Mouse (Mus musculus): ENCODE data around the gene Mat1a. TPM values are rescaled to one million over a fixed set of nuclear protein-coding genes. Genes with fewer than 3 reads are reported as not detected.
A peak's percentile ranks its signal among the peaks of the same experiment; 100 is the strongest.

The Mat1a gene
- polyA plus RNA-seq, 1 experiment from 2014 or later, result 2.6 TPM

- DNase-seq, result no peak
- whole genome bisulfite sequencing, result 33% methylated on average over 2 of the region's 2 CpGs
- Histone ChIP-seq H3K9me3 (ENCODE audit: low read depth, low read length) (no peaks in the 10 kb centered on the region), H3K27me3 (ENCODE audit: insufficient read depth, low read length) (no peaks in the 10 kb centered on the region), H3K9ac (no peak overlapping the region), H3K27ac (ENCODE audit: low read depth) (no peak overlapping the region), H3K4me3 (ENCODE audit: low read depth, low read length) (no peak overlapping the region), H3K4me2 (no peak overlapping the region), H3K36me3 (ENCODE audit: insufficient read depth) (no peaks in the 10 kb centered on the region), H3K4me1 (ENCODE audit: insufficient read depth) (no peaks in the 10 kb centered on the region)
- no peak for ATAC-seq (ENCODE audit: insufficient read depth)
- TF ChIP-seq CTCF (IDR thresholded peaks at IDR 0.05; ENCODE audit: low read depth), result no peak
These were observed 2.6 kb upstream of the Mat1a start for GRCm38 (mm10) chr14:41102269-41102668.

GRCm38 (mm10) chr14:41111031-41111668 is 6.3 kb downstream of the Mat1a start:
- Histone ChIP-seq H3K9ac (no peak overlapping the region), H3K36me3 (ENCODE audit: insufficient read depth) (no peaks in the 10 kb centered on the region), H3K9me3 (ENCODE audit: low read depth, low read length) (no peaks in the 10 kb centered on the region), H3K4me3 (ENCODE audit: low read depth, low read length) (no peak overlapping the region), H3K27ac (ENCODE audit: low read depth) (no peak overlapping the region), H3K4me2 (no peak overlapping the region), H3K4me1 (ENCODE audit: insufficient read depth) (no peaks in the 10 kb centered on the region), H3K27me3 (ENCODE audit: insufficient read depth, low read length) (no peaks in the 10 kb centered on the region)
- no peak for TF ChIP-seq CTCF (IDR thresholded peaks at IDR 0.05; ENCODE audit: low read depth)
- 76% methylated on average over 7 of the region's 7 CpGs for WGBS
- ATAC-seq (ENCODE audit: insufficient read depth), result no peak
- DNase-seq, result no peak

GRCm38 (mm10) chr14:41112944-41113343 is 8.1 kb downstream of the Mat1a start:
- Histone ChIP-seq H3K9ac (no peak overlapping the region), H3K27me3 (ENCODE audit: insufficient read depth, low read length) (no peaks in the 10 kb centered on the region), H3K36me3 (ENCODE audit: insufficient read depth) (no peaks in the 10 kb centered on the region), H3K4me1 (ENCODE audit: insufficient read depth) (no peaks in the 10 kb centered on the region), H3K9me3 (ENCODE audit: low read depth, low read length) (no peaks in the 10 kb centered on the region), H3K4me2 (no peak overlapping the region), H3K27ac (ENCODE audit: low read depth) (no peak overlapping the region), H3K4me3 (ENCODE audit: low read depth, low read length) (no peak overlapping the region)
- no peak for ATAC-seq (ENCODE audit: insufficient read depth)
- no peak for DNase-seq
- WGBS, result 73% methylated on average over 4 of the region's 4 CpGs
- no peak for TF ChIP-seq CTCF (IDR thresholded peaks at IDR 0.05; ENCODE audit: low read depth)

- DNase-seq (no peak), ATAC-seq (ENCODE audit: insufficient read depth) (no peak)
- Histone ChIP-seq H3K27ac (ENCODE audit: low read depth) (no peak overlapping the region), H3K4me2 (no peak overlapping the region), H3K4me1 (ENCODE audit: insufficient read depth) (no peaks in the 10 kb centered on the region), H3K9me3 (ENCODE audit: low read depth, low read length) (no peaks in the 10 kb centered on the region), H3K4me3 (ENCODE audit: low read depth, low read length) (no peak overlapping the region), H3K27me3 (ENCODE audit: insufficient read depth, low read length) (no peaks in the 10 kb centered on the region), H3K36me3 (ENCODE audit: insufficient read depth) (no peaks in the 10 kb centered on the region), H3K9ac (no peak overlapping the region)
- 73% methylated on average over 3 of the region's 3 CpGs for WGBS
- no peak for TF ChIP-seq CTCF (IDR thresholded peaks at IDR 0.05; ENCODE audit: low read depth)
These were observed 11.4 kb downstream of the Mat1a start for GRCm38 (mm10) chr14:41116271-41116670.

- Histone ChIP-seq H3K27me3 (ENCODE audit: insufficient read depth, low read length) (no peaks in the 10 kb centered on the region), H3K9ac (no peak overlapping the region), H3K4me3 (ENCODE audit: low read depth, low read length) (no peak overlapping the region), H3K4me1 (ENCODE audit: insufficient read depth) (no peaks in the 10 kb centered on the region), H3K27ac (ENCODE audit: low read depth) (no peak overlapping the region), H3K9me3 (ENCODE audit: low read depth, low read length) (no peaks in the 10 kb centered on the region), H3K36me3 (ENCODE audit: insufficient read depth) (no peaks in the 10 kb centered on the region), H3K4me2 (no peak overlapping the region)
- no peak for DNase-seq
- no peak for TF ChIP-seq CTCF (IDR thresholded peaks at IDR 0.05; ENCODE audit: low read depth)
- ATAC-seq (ENCODE audit: insufficient read depth), result no peak
- WGBS, result 86% methylated on average over 5 of the region's 5 CpGs
These were observed 19.8 kb downstream of the Mat1a start for GRCm38 (mm10) chr14:41124683-41125082.

- H3K4me3 ChIP-seq (ENCODE audit: low read depth, low read length), result no peak overlapping the region
- no peaks in the 10 kb centered on the region for H3K27me3 ChIP-seq (ENCODE audit: insufficient read depth, low read length)
- 16% methylated on average over 4 of the region's 4 CpGs for WGBS
- H3K27ac ChIP-seq (ENCODE audit: low read depth), result no peak overlapping the region
- no peaks in the 10 kb centered on the region for H3K4me1 ChIP-seq (ENCODE audit: insufficient read depth)
- no peak overlapping the region for H3K9ac ChIP-seq
- H3K9me3 ChIP-seq (ENCODE audit: low read depth, low read length), result no peaks in the 10 kb centered on the region
- no peaks in the 10 kb centered on the region for H3K36me3 ChIP-seq (ENCODE audit: insufficient read depth)
- DNase-seq (peak; percentile 73), ATAC-seq (ENCODE audit: insufficient read depth) (no peak)
- no peak overlapping the region for H3K4me2 ChIP-seq
- peak; percentile 71 for TF ChIP-seq CTCF (IDR thresholded peaks at IDR 0.05; ENCODE audit: low read depth)
These were observed 23.2 kb downstream of the Mat1a start for GRCm38 (mm10) chr14:41127997-41128396.

- Histone ChIP-seq H3K4me3 (ENCODE audit: low read depth, low read length) (no peak within 1 kb of the TSS), H3K27me3 (ENCODE audit: insufficient read depth, low read length) (no peaks in the 10 kb centered on the region), H3K9me3 (ENCODE audit: low read depth, low read length) (no peaks in the 10 kb centered on the region), H3K27ac (ENCODE audit: low read depth) (no peak within 1 kb of the TSS), H3K4me1 (ENCODE audit: insufficient read depth) (no peaks in the 10 kb centered on the region), H3K9ac (no peak within 1 kb of the TSS), H3K4me2 (no peak within 1 kb of the TSS), H3K36me3 (ENCODE audit: insufficient read depth) (no peaks in the 10 kb centered on the region)
- ATAC-seq (ENCODE audit: insufficient read depth) (peak; percentile 38; the same call in 1 of the 2 replicates), DNase-seq (peak; percentile 5)
- no peak for TF ChIP-seq CTCF (IDR thresholded peaks at IDR 0.05; ENCODE audit: low read depth)
- 52% methylated on average over 7 of the region's 7 CpGs for WGBS
These were observed 26.7 kb downstream of the Mat1a start, which contains the start of gene Sftpa1 for GRCm38 (mm10) chr14:41131540-41131939. Gene Sftpa1, plus strand, starts transcription at chr14:41131782.

Measured in lung, embryonic 14.5 days (tissue).